Mouse (Mus musculus) telencephalon, adult 2 months (tissue): ENCODE measurements around the gene Clspn.
A peak's percentile ranks its signal among the peaks of the same experiment; 100 is the strongest.
"Not testable (repeated sequence)": the region's sequence is repeated elsewhere in the genome, so short reads cannot be mapped to it uniquely, and the experiment has no call there.

Experiments used
- DNase-seq: peaks from one replicate; pipeline ENCODE4 v3.0.0-alpha.2; 2011; ENCODE audit warnings: low read depth, low spot score

Gene Clspn

GRCm38 (mm10) chr4:126556809-126557711 is at the start of gene Clspn:
Clspn (plus strand) TSS chr4:126556935.
- DNase-seq, result peak; percentile 50

- no peak for DNase-seq
Observed at GRCm38 (mm10) chr4:126508110-126508899, 48.4 kb upstream of the Clspn start.

- DNase-seq, result no peak
Observed at GRCm38 (mm10) chr4:126509072-126509471, 47.7 kb upstream of the Clspn start.

- no peak for DNase-seq
Observed at GRCm38 (mm10) chr4:126511013-126511412, 45.7 kb upstream of the Clspn start.

- DNase-seq, result no peak
Observed at GRCm38 (mm10) chr4:126512308-126513066, 44.2 kb upstream of the Clspn start.

GRCm38 (mm10) chr4:126526164-126526563 is 30.6 kb upstream of the Clspn start:
- no peak for DNase-seq

GRCm38 (mm10) chr4:126526828-126527227 is 29.9 kb upstream of the Clspn start:
- DNase-seq, result no peak

GRCm38 (mm10) chr4:126532292-126532691 is 24.4 kb upstream of the Clspn start:
- DNase-seq, result no peak

- DNase-seq, result no peak
Observed at GRCm38 (mm10) chr4:126532827-126533728, 23.7 kb upstream of the Clspn start, which contains the start of gene Ago4. Ago4 (minus strand) TSS chr4:126533472.

- DNase-seq, result no peak
Observed at GRCm38 (mm10) chr4:126533729-126534070, 23.0 kb upstream of the Clspn start.

- DNase-seq, result not testable (repeated sequence)
Observed at GRCm38 (mm10) chr4:126535631-126536030, 21.1 kb upstream of the Clspn start.

GRCm38 (mm10) chr4:126536865-126537264 is 19.9 kb upstream of the Clspn start:
- no peak for DNase-seq

GRCm38 (mm10) chr4:126540487-126541071 is 16.2 kb upstream of the Clspn start:
- no peak for DNase-seq

GRCm38 (mm10) chr4:126542838-126543237 is 13.9 kb upstream of the Clspn start:
- DNase-seq, result no peak

- no peak for DNase-seq
Observed at GRCm38 (mm10) chr4:126545016-126545415, 11.7 kb upstream of the Clspn start.

GRCm38 (mm10) chr4:126545703-126546102 is 11.0 kb upstream of the Clspn start:
- no peak for DNase-seq

- no peak for DNase-seq
Observed at GRCm38 (mm10) chr4:126546183-126546582, 10.6 kb upstream of the Clspn start.

- DNase-seq, result no peak
Observed at GRCm38 (mm10) chr4:126552136-126552535, 4.6 kb upstream of the Clspn start.

GRCm38 (mm10) chr4:126553105-126553504 is 3.6 kb upstream of the Clspn start:
- peak; percentile 44 for DNase-seq

GRCm38 (mm10) chr4:126553685-126554084 is 3.0 kb upstream of the Clspn start:
- DNase-seq, result no peak
